Mouse (Mus musculus) olfactory bulb, adult 2 months (tissue): ENCODE measurements at regions not wholly inside any gene's neighbourhood (a gene's known extent, or its start where the extent isn't known, plus 50 kb on each side); places are given as distances from the start of the nearest gene placed in this dataset.

ENCODE experiments used
- CTCF ChIP-seq: fragments of 200-500 bp; IDR thresholded peaks from 2 replicates; pipeline ENCODE4 v1.5.1; 2012; ENCODE audit warnings: low read depth, mild to moderate bottlenecking, low read length, moderate library complexity; ENCODE audit not compliant: insufficient read depth
- POLR2A ChIP-seq: fragments of 200-500 bp; IDR thresholded peaks from 2 replicates; pipeline ENCODE4 v1.6.1; 2012; ENCODE audit warnings: mild to moderate bottlenecking, low read depth, low read length, moderate library complexity; ENCODE audit not compliant: insufficient read depth

DNA sequence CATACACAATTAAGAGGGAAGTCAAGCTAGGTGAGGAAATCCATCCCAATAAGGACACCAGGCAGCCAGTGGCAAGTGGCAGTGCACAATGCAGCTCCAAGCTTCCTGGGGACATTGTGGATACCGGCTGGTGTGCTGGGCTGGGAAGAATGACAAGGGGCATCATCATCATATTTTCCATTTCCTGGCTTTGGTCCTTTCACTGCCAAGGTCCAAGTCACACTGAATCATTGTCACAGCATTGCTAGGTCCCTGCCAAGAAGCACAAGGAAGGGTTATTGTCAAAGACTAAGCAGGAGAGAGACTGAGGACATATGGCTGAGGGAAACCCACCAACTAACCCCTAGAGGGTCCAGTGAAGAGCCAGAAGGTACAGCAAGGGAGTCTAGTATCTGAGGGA lies 1723.8 kb upstream of the Gm6569 start:
- no peak for TF ChIP-seq CTCF
- no peak for TF ChIP-seq POLR2A
